ENCODE assay signal across 36 mouse cellular contexts in genomic region chr3:92470111-92470510, GRCm38 (mm10). TPM values are rescaled to one million over a fixed set of nuclear protein-coding genes. Genes with fewer than 3 reads are reported as not detected.
"Had no signal": no experiment of that assay in that cellular context is flagged by ENCODE, and none has a peak within 500 bp of the region (broad histone marks: within the 10 kb centered on the region; RNA-seq: fewer than 3 reads in every experiment).

No protein-coding gene starts in this region.

- H3K4me3 ChIP-seq: left cerebral cortex, adult 2 months; limb, embryonic 10.5 days; limb, embryonic 12.5 days; limb, embryonic 13.5 days; limb, embryonic 15.5 days; liver, embryonic 13.5 days; liver, embryonic 15.5 days; lung, embryonic 15.5 days; megakaryocyte, embryonic 14.5 days; midbrain, embryonic 10.5 days; midbrain, embryonic 12.5 days; midbrain, embryonic 13.5 days; midbrain, embryonic 15.5 days; myocyte; neural tube, embryonic 12.5 days had no signal

- H3K9ac ChIP-seq: limb, embryonic 12.5 days; limb, embryonic 13.5 days; limb, embryonic 15.5 days; liver, embryonic 13.5 days; liver, embryonic 14.5 days; liver, embryonic 15.5 days; lung, embryonic 14.5 days; lung, embryonic 15.5 days; midbrain, embryonic 12.5 days; midbrain, embryonic 13.5 days; midbrain, embryonic 15.5 days; neural tube, embryonic 12.5 days had no signal

- DNase-seq: left cerebral cortex, postnatal 4 days; liver, embryonic 13.5 days; lung, adult 18-20 months; lung, adult 2 months; lung, embryonic 14.5 days; lung, postnatal 10 days; lung, postnatal 14 days; lung, postnatal 36 days; lung, postnatal 4 days; midbrain, embryonic 14.5 days had no signal

- H3K4me2 ChIP-seq: limb, embryonic 12.5 days; limb, embryonic 13.5 days; limb, embryonic 15.5 days; liver, embryonic 13.5 days; liver, embryonic 15.5 days; lung, embryonic 14.5 days; lung, embryonic 15.5 days; midbrain, embryonic 11.5 days; midbrain, embryonic 12.5 days; midbrain, embryonic 13.5 days; midbrain, embryonic 15.5 days; neural tube, embryonic 12.5 days had no signal

- H3K27ac ChIP-seq: left cerebral cortex, adult 2 months; limb, embryonic 10.5 days; limb, embryonic 12.5 days; limb, embryonic 13.5 days; limb, embryonic 15.5 days; liver, embryonic 13.5 days; liver, embryonic 14.5 days; liver, embryonic 15.5 days; lung, embryonic 15.5 days; macrophage; midbrain, embryonic 10.5 days; midbrain, embryonic 12.5 days; midbrain, embryonic 13.5 days; midbrain, embryonic 15.5 days; neural tube, embryonic 12.5 days had no signal

- H3K4me1 ChIP-seq: limb, embryonic 10.5 days; limb, embryonic 12.5 days; limb, embryonic 13.5 days; limb, embryonic 15.5 days; liver, embryonic 13.5 days; liver, embryonic 15.5 days; lung, embryonic 15.5 days; megakaryocyte, embryonic 14.5 days; midbrain, embryonic 10.5 days; midbrain, embryonic 12.5 days; midbrain, embryonic 13.5 days; midbrain, embryonic 15.5 days; neural tube, embryonic 12.5 days had no signal

- H3K27me3 ChIP-seq: limb, embryonic 12.5 days; limb, embryonic 13.5 days; limb, embryonic 15.5 days; liver, embryonic 13.5 days; liver, embryonic 15.5 days; lung, embryonic 15.5 days; megakaryocyte, embryonic 14.5 days; midbrain, embryonic 12.5 days; midbrain, embryonic 13.5 days; midbrain, embryonic 15.5 days; neural tube, embryonic 12.5 days had no signal

- ATAC-seq: lung, postnatal 0 days; midbrain, embryonic 13.5 days; midbrain, embryonic 15.5 days; midbrain, embryonic 16.5 days had no signal

- H3K9me3 ChIP-seq: limb, embryonic 10.5 days; limb, embryonic 12.5 days; limb, embryonic 13.5 days; limb, embryonic 15.5 days; liver, embryonic 13.5 days; liver, embryonic 15.5 days; lung, embryonic 15.5 days; megakaryocyte, embryonic 14.5 days; midbrain, embryonic 10.5 days; midbrain, embryonic 12.5 days; midbrain, embryonic 13.5 days; midbrain, embryonic 15.5 days; neural tube, embryonic 12.5 days had no signal

- H3K36me3 ChIP-seq: limb, embryonic 10.5 days; limb, embryonic 12.5 days; limb, embryonic 13.5 days; limb, embryonic 15.5 days; liver, embryonic 13.5 days; liver, embryonic 15.5 days; lung, embryonic 15.5 days; midbrain, embryonic 10.5 days; midbrain, embryonic 12.5 days; midbrain, embryonic 13.5 days; midbrain, embryonic 15.5 days; neural tube, embryonic 12.5 days had no signal

RNA-seq across cellular contexts. Expression of gene Sprr3, which starts 11.6 kb away (rescaled TPM):
- polyA plus RNA-seq: limb, embryonic 10.5 days; limb, embryonic 11.5 days; limb, embryonic 12.5 days; limb, embryonic 13.5 days; liver, adult 2 months; liver, embryonic 13.5 days; liver, embryonic 14.5 days; liver, embryonic 15.5 days; liver, embryonic 16.5 days; lung, embryonic 14.5 days; lung, embryonic 16.5 days; lung, postnatal 0 days; macrophage; midbrain, embryonic 10.5 days; midbrain, embryonic 11.5 days; midbrain, embryonic 12.5 days; midbrain, embryonic 13.5 days; midbrain, embryonic 14.5 days; midbrain, embryonic 15.5 days; midbrain, embryonic 16.5 days; midbrain, postnatal 0 days; myocyte; neural tube, embryonic 11.5 days; neural tube, embryonic 12.5 days had no signal

RNA-seq across cellular contexts. Expression of gene Sprr1a, which starts 15.6 kb away (rescaled TPM):
- polyA plus RNA-seq: limb, embryonic 10.5 days; limb, embryonic 11.5 days; limb, embryonic 12.5 days; liver, adult 2 months; liver, embryonic 13.5 days; liver, embryonic 14.5 days; liver, embryonic 16.5 days; lung, embryonic 14.5 days; macrophage; midbrain, embryonic 10.5 days; midbrain, embryonic 11.5 days; midbrain, embryonic 12.5 days; midbrain, embryonic 13.5 days; midbrain, embryonic 14.5 days; midbrain, postnatal 0 days; neural tube, embryonic 11.5 days; neural tube, embryonic 12.5 days had no signal

RNA-seq across cellular contexts. Expression of gene Sprr4, which starts 30.2 kb away (rescaled TPM):
- polyA plus RNA-seq: limb, embryonic 10.5 days; limb, embryonic 11.5 days; limb, embryonic 12.5 days; limb, embryonic 13.5 days; limb, embryonic 14.5 days; limb, embryonic 15.5 days; liver, adult 2 months; liver, embryonic 13.5 days; liver, embryonic 14.5 days; liver, embryonic 15.5 days; liver, embryonic 16.5 days; lung, adult 2 months; lung, embryonic 14.5 days; lung, embryonic 15.5 days; lung, embryonic 16.5 days; lung, postnatal 0 days; macrophage; midbrain, embryonic 10.5 days; midbrain, embryonic 11.5 days; midbrain, embryonic 12.5 days; midbrain, embryonic 13.5 days; midbrain, embryonic 14.5 days; midbrain, embryonic 15.5 days; midbrain, embryonic 16.5 days; midbrain, postnatal 0 days; myocyte; neural tube, embryonic 11.5 days; neural tube, embryonic 12.5 days had no signal

RNA-seq across cellular contexts. Expression of gene Sprr1b, which starts 31.5 kb away (rescaled TPM):
- polyA plus RNA-seq: limb, embryonic 10.5 days; limb, embryonic 11.5 days; limb, embryonic 12.5 days; limb, embryonic 13.5 days; liver, adult 2 months; liver, embryonic 13.5 days; liver, embryonic 14.5 days; liver, embryonic 15.5 days; liver, embryonic 16.5 days; lung, embryonic 14.5 days; lung, embryonic 15.5 days; lung, embryonic 16.5 days; lung, postnatal 0 days; macrophage; midbrain, embryonic 10.5 days; midbrain, embryonic 11.5 days; midbrain, embryonic 12.5 days; midbrain, embryonic 13.5 days; midbrain, embryonic 14.5 days; midbrain, embryonic 15.5 days; midbrain, embryonic 16.5 days; midbrain, postnatal 0 days; neural tube, embryonic 11.5 days; neural tube, embryonic 12.5 days had no signal

RNA-seq across cellular contexts. Expression of gene Sprr2k, which starts 37.7 kb away (rescaled TPM):
- polyA plus RNA-seq: limb, embryonic 10.5 days; limb, embryonic 11.5 days; limb, embryonic 12.5 days; limb, embryonic 13.5 days; limb, embryonic 14.5 days; liver, adult 2 months; liver, embryonic 13.5 days; liver, embryonic 14.5 days; liver, embryonic 15.5 days; liver, embryonic 16.5 days; lung, embryonic 14.5 days; lung, embryonic 15.5 days; lung, embryonic 16.5 days; lung, postnatal 0 days; macrophage; midbrain, embryonic 10.5 days; midbrain, embryonic 11.5 days; midbrain, embryonic 12.5 days; midbrain, embryonic 13.5 days; midbrain, embryonic 14.5 days; midbrain, embryonic 15.5 days; midbrain, embryonic 16.5 days; midbrain, postnatal 0 days; neural tube, embryonic 11.5 days; neural tube, embryonic 12.5 days had no signal
